Mouse (Mus musculus) erythroblast, embryonic 14.5 days (primary cell): ENCODE data around the gene Minar1. TPM values are rescaled to one million over a fixed set of nuclear protein-coding genes. Genes with fewer than 3 reads are reported as not detected.

Source experiments
- H3K27me3 ChIP-seq: 2 replicates; pipeline ENCODE4 v1.6.1; 2012; ENCODE audit warnings: inconsistent platforms; ENCODE audit not compliant: control insufficient read depth
- H3K36me3 ChIP-seq: 2 replicates; pipeline ENCODE4 v1.6.1; 2012; ENCODE audit warnings: mild to moderate bottlenecking, inconsistent platforms; ENCODE audit not compliant: control insufficient read depth
- H3K4me1 ChIP-seq: 2 replicates; pipeline ENCODE4 v1.6.1; 2012; ENCODE audit warnings: inconsistent platforms; ENCODE audit not compliant: control insufficient read depth
- H3K4me3 ChIP-seq: replicated peaks from 2 replicates; pipeline ENCODE3; 2012; ENCODE audit warnings: moderate library complexity, mild to moderate bottlenecking, inconsistent platforms
- H3K9me3 ChIP-seq: 2 replicates; pipeline ENCODE4 v1.6.1; 2012; ENCODE audit warnings: low read length, inconsistent platforms, mixed read lengths; ENCODE audit not compliant: control insufficient read depth
- GATA1 ChIP-seq: IDR thresholded peaks from 2 replicates; pipeline ENCODE4 v1.6.1; 2012; ENCODE audit warnings: low read length, inconsistent platforms, mixed read lengths
- TAL1 ChIP-seq: IDR thresholded peaks from 3 replicates; pipeline ENCODE4 v1.6.1; 2012; ENCODE audit warnings: low read length, inconsistent platforms, mixed read lengths
- polyA plus RNA-seq: library from polyadenylated mRNA; stranded (reverse); fragments of >175 nt; gene quantifications from 2 replicates; pipeline ENCODE4 v1.2.3, GENCODE M21; 2012

The Minar1 gene
- polyA plus RNA-seq = not detected in 2 replicates

- TF ChIP-seq GATA1 (no peak), TAL1 (no peak)
- Histone ChIP-seq H3K36me3 (no peaks in the 10 kb centered on the region), H3K27me3 (peaks cover 31% of the 10 kb centered on the region), H3K9me3 (no peaks in the 10 kb centered on the region), H3K4me3 (no peak within 1 kb of the TSS), H3K4me1 (no peaks in the 10 kb centered on the region)
These were observed at the start of gene Minar1 for GRCm38 (mm10) chr9:89623006-89623760. Minar1 (minus strand) TSS chr9:89623125.

GRCm38 (mm10) chr9:89669878-89670277 is 47.0 kb upstream of the Minar1 start:
- TF ChIP-seq TAL1 (no peak), GATA1 (no peak)
- Histone ChIP-seq H3K36me3 (no peaks in the 10 kb centered on the region), H3K4me1 (no peaks in the 10 kb centered on the region), H3K27me3 (no peaks in the 10 kb centered on the region), H3K4me3 (no peak overlapping the region), H3K9me3 (no peaks in the 10 kb centered on the region)

- no peak overlapping the region for H3K4me3 ChIP-seq
- TF ChIP-seq GATA1 (no peak), TAL1 (no peak)
These were observed 44.5 kb upstream of the Minar1 start for GRCm38 (mm10) chr9:89667306-89667942.

GRCm38 (mm10) chr9:89650913-89651312 is 28.0 kb upstream of the Minar1 start:
- H3K27me3 ChIP-seq = no peaks in the 10 kb centered on the region
- no peak for TF ChIP-seq GATA1
- TF ChIP-seq TAL1 = no peak
- H3K4me1 ChIP-seq = no peaks in the 10 kb centered on the region
- no peaks in the 10 kb centered on the region for H3K36me3 ChIP-seq
- H3K9me3 ChIP-seq = peaks cover 7% of the 10 kb centered on the region
- H3K4me3 ChIP-seq = no peak overlapping the region

More at GRCm38 (mm10) chr9:89667306-89667942, 44.5 kb upstream of the Minar1 start:
- H3K36me3 ChIP-seq = no peaks in the 10 kb centered on the region
- no peaks in the 10 kb centered on the region for H3K4me1 ChIP-seq
- no peaks in the 10 kb centered on the region for H3K9me3 ChIP-seq
- no peaks in the 10 kb centered on the region for H3K27me3 ChIP-seq

- H3K27me3 ChIP-seq = no peaks in the 10 kb centered on the region
- TF ChIP-seq GATA1 (no peak), TAL1 (no peak)
- no peaks in the 10 kb centered on the region for H3K36me3 ChIP-seq
- H3K4me3 ChIP-seq = no peak overlapping the region
- no peaks in the 10 kb centered on the region for H3K9me3 ChIP-seq
- H3K4me1 ChIP-seq = no peaks in the 10 kb centered on the region
These were observed 14.5 kb upstream of the Minar1 start for GRCm38 (mm10) chr9:89637453-89637852.

- Histone ChIP-seq H3K4me3 (no peak overlapping the region), H3K36me3 (no peaks in the 10 kb centered on the region), H3K4me1 (no peaks in the 10 kb centered on the region), H3K9me3 (no peaks in the 10 kb centered on the region; the same call in 1 of the 2 replicates), H3K27me3 (peaks cover 31% of the 10 kb centered on the region)
- no peak for TF ChIP-seq GATA1
- TF ChIP-seq TAL1 = no peak
These were observed 474 bp downstream of the Minar1 start for GRCm38 (mm10) chr9:89622296-89623005.

GRCm38 (mm10) chr9:89621750-89622149 is 1.2 kb downstream of the Minar1 start:
- no peak for TF ChIP-seq GATA1
- TF ChIP-seq TAL1 = no peak
- peaks cover 2% of the 10 kb centered on the region; the same call in 1 of the 2 replicates for H3K9me3 ChIP-seq
- H3K4me1 ChIP-seq = no peaks in the 10 kb centered on the region
- H3K36me3 ChIP-seq = no peaks in the 10 kb centered on the region
- H3K4me3 ChIP-seq = no peak overlapping the region
- H3K27me3 ChIP-seq = peaks cover 31% of the 10 kb centered on the region

GRCm38 (mm10) chr9:89620347-89620746 is 2.6 kb downstream of the Minar1 start:
- H3K4me1 ChIP-seq = no peaks in the 10 kb centered on the region
- TF ChIP-seq GATA1 (no peak), TAL1 (no peak)
- peaks cover 31% of the 10 kb centered on the region for H3K27me3 ChIP-seq
- H3K9me3 ChIP-seq = peaks cover 2% of the 10 kb centered on the region; the same call in 1 of the 2 replicates
- no peak overlapping the region for H3K4me3 ChIP-seq
- no peaks in the 10 kb centered on the region for H3K36me3 ChIP-seq

GRCm38 (mm10) chr9:89616946-89617345 is 6.0 kb downstream of the Minar1 start:
- H3K27me3 ChIP-seq = peaks cover 13% of the 10 kb centered on the region

More at GRCm38 (mm10) chr9:89616946-89617345, 6.0 kb downstream of the Minar1 start:
- peaks cover 2% of the 10 kb centered on the region; the same call in 1 of the 2 replicates for H3K9me3 ChIP-seq
- no peaks in the 10 kb centered on the region for H3K36me3 ChIP-seq
- TF ChIP-seq GATA1 (no peak), TAL1 (no peak)
- H3K4me1 ChIP-seq = no peaks in the 10 kb centered on the region
- H3K4me3 ChIP-seq = no peak overlapping the region
